Mouse (Mus musculus): ENCODE results near the gene Cpne4.

Gene Cpne4

GRCm38 (mm10) chr9:104676665-104677064 lies 129.6 kb downstream of the Cpne4 start:
- DNase-seq (ENCODE audit: inconsistent age in 2 of 2, low spot score in 1 of 2) = peak in 1 of 2 experiments; percentile 21

GRCm38 (mm10) chr9:104678571-104678970 lies 131.5 kb downstream of the Cpne4 start:
- peak; percentile 18 to 21 for DNase-seq (ENCODE audit: inconsistent age in 2 of 2, low spot score in 1 of 2)

- DNase-seq (ENCODE audit: inconsistent age in 2 of 2, low spot score in 1 of 2) = no peak
These were observed 140.0 kb downstream of the Cpne4 start for GRCm38 (mm10) chr9:104687051-104687450.

GRCm38 (mm10) chr9:104693145-104693544 lies 146.1 kb downstream of the Cpne4 start:
- DNase-seq (ENCODE audit: inconsistent age in 2 of 2, low spot score in 1 of 2) = peak; percentile 76 to 93

- no peak for DNase-seq (ENCODE audit: inconsistent age in 2 of 2, low spot score in 1 of 2)
These were observed 163.7 kb downstream of the Cpne4 start for GRCm38 (mm10) chr9:104710831-104711230.

- no peak for DNase-seq (ENCODE audit: inconsistent age in 2 of 2, low spot score in 1 of 2)
These were observed 178.2 kb downstream of the Cpne4 start for GRCm38 (mm10) chr9:104725311-104725710.

GRCm38 (mm10) chr9:104742661-104743380 lies 195.7 kb downstream of the Cpne4 start:
- DNase-seq (ENCODE audit: inconsistent age in 2 of 2, low spot score in 1 of 2) = no peak

GRCm38 (mm10) chr9:104755519-104755918 lies 208.4 kb downstream of the Cpne4 start:
- no peak for DNase-seq (ENCODE audit: inconsistent age in 2 of 2, low spot score in 1 of 2)

GRCm38 (mm10) chr9:104760031-104760430 lies 212.9 kb downstream of the Cpne4 start:
- no peak for DNase-seq (ENCODE audit: inconsistent age in 2 of 2, low spot score in 1 of 2)

- no peak for DNase-seq (ENCODE audit: inconsistent age in 2 of 2, low spot score in 1 of 2)
These were observed 229.2 kb downstream of the Cpne4 start for GRCm38 (mm10) chr9:104776198-104776815.

- no peak for DNase-seq (ENCODE audit: inconsistent age in 2 of 2, low spot score in 1 of 2)
These were observed 230.0 kb downstream of the Cpne4 start for GRCm38 (mm10) chr9:104777135-104777534.

- no peak for DNase-seq (ENCODE audit: inconsistent age in 2 of 2, low spot score in 1 of 2)
These were observed 230.7 kb downstream of the Cpne4 start for GRCm38 (mm10) chr9:104777780-104778179.

GRCm38 (mm10) chr9:104796601-104797000 lies 249.5 kb downstream of the Cpne4 start:
- DNase-seq (ENCODE audit: inconsistent age in 2 of 2, low spot score in 1 of 2) = no peak

- DNase-seq (ENCODE audit: inconsistent age in 2 of 2, low spot score in 1 of 2) = no peak
These were observed 257.7 kb downstream of the Cpne4 start for GRCm38 (mm10) chr9:104804776-104805175.

GRCm38 (mm10) chr9:104814681-104815080 lies 267.6 kb downstream of the Cpne4 start:
- DNase-seq (ENCODE audit: inconsistent age in 2 of 2, low spot score in 1 of 2) = no peak

- DNase-seq (ENCODE audit: inconsistent age in 2 of 2, low spot score in 1 of 2) = no peak
These were observed 281.6 kb downstream of the Cpne4 start for GRCm38 (mm10) chr9:104828646-104829045.

- no peak for DNase-seq (ENCODE audit: inconsistent age in 2 of 2, low spot score in 1 of 2)
These were observed 286.0 kb downstream of the Cpne4 start for GRCm38 (mm10) chr9:104832934-104833539.

- DNase-seq (ENCODE audit: inconsistent age in 2 of 2, low spot score in 1 of 2) = no peak
These were observed 290.8 kb downstream of the Cpne4 start for GRCm38 (mm10) chr9:104837931-104838330.

- no peak for DNase-seq (ENCODE audit: inconsistent age in 2 of 2, low spot score in 1 of 2)
These were observed 294.2 kb downstream of the Cpne4 start for GRCm38 (mm10) chr9:104841278-104841677.

- DNase-seq (ENCODE audit: inconsistent age in 2 of 2, low spot score in 1 of 2) = no peak
These were observed 298.3 kb downstream of the Cpne4 start for GRCm38 (mm10) chr9:104845226-104845930.

- no peak for DNase-seq (ENCODE audit: inconsistent age in 2 of 2, low spot score in 1 of 2)
These were observed 306.6 kb downstream of the Cpne4 start for GRCm38 (mm10) chr9:104853701-104854100.

Measured in adrenal gland, adult (tissue).